Mouse (Mus musculus) hindbrain, embryonic 11.5 days (tissue): ENCODE data around the gene Dennd1c. TPM values are rescaled to one million over a fixed set of nuclear protein-coding genes. Genes with fewer than 3 reads are reported as not detected.

Source experiments
- ATAC-seq: fragments of 200-750 bp; cut with Nextera tagmentation; 2 replicates; pipeline ENCODE4 v1.8.0; 2017; ENCODE audit warnings: mild to moderate bottlenecking, moderate TSS enrichment, moderate library complexity; ENCODE audit not compliant: low FRiP score
- DNase-seq: peaks from one replicate; pipeline ENCODE4 v3.0.0-alpha.2; 2015; ENCODE audit warnings: low spot score
- H3K27ac ChIP-seq: fragments of 300-500 bp; sonication (generic); 2 replicates; pipeline ENCODE4 v1.5.1; 2014; ENCODE audit warnings: mild to moderate bottlenecking, low read depth, low read length
- H3K27me3 ChIP-seq: fragments of 300-500 bp; sonication (generic); 2 replicates; pipeline ENCODE4 v1.6.1; 2014; ENCODE audit warnings: mild to moderate bottlenecking, low read length, moderate library complexity, mixed read lengths; ENCODE audit not compliant: control insufficient read depth, insufficient read depth
- H3K36me3 ChIP-seq: fragments of 300-500 bp; sonication (generic); 2 replicates; pipeline ENCODE4 v1.6.1; 2014; ENCODE audit warnings: mild to moderate bottlenecking, low read length, moderate library complexity, mixed read lengths; ENCODE audit not compliant: control insufficient read depth, insufficient read depth
- H3K4me1 ChIP-seq: fragments of 300-500 bp; sonication (generic); replicated peaks from 2 replicates; pipeline ENCODE4 v1.6.1; 2014; ENCODE audit warnings: low read length, mixed read lengths; ENCODE audit not compliant: control insufficient read depth, insufficient read depth
- H3K4me2 ChIP-seq: fragments of 300-500 bp; sonication (generic); replicated peaks from 2 replicates; pipeline ENCODE4 v1.6.1; 2014; ENCODE audit warnings: mild to moderate bottlenecking, low read depth, low read length
- H3K4me3 ChIP-seq: fragments of 300-500 bp; sonication (generic); 2 replicates; pipeline ENCODE4 v1.5.1; 2014; ENCODE audit warnings: low read depth, low read length
- H3K9ac ChIP-seq: fragments of 300-500 bp; sonication (generic); 2 replicates; pipeline ENCODE4 v1.6.1; 2014; ENCODE audit warnings: low read depth, low read length
- H3K9me3 ChIP-seq: fragments of 300-500 bp; sonication (generic); 2 replicates; pipeline ENCODE4 v1.6.1; 2016; ENCODE audit warnings: low read length; ENCODE audit not compliant: control insufficient read depth
- WGBS: fragments of 180-500 bp; shearing (Covaris S2); extraction: QIAGEN DNeasy Blood & Tissue Kit; methylation state at CpG from one replicate; pipeline ENCODE4 v1.1.7; 2014; 5-methylcytosine and 5-hydroxymethylcytosine counted together
- polyA plus RNA-seq: library from polyadenylated mRNA; unstranded; fragments of >200 nt; fragmentation: Nextera tagmentation; extraction: Ambion mirVana; gene quantifications from 2 replicates; pipeline ENCODE4 v1.2.1, GENCODE M21; 2014

Dennd1c gene
- polyA plus RNA-seq, 1 experiment from 2014 or later = 3.8 TPM

- ATAC-seq (no peak), DNase-seq (peak; percentile 48)
- H3K27me3 ChIP-seq = no peaks in the 10 kb centered on the region
- no peaks in the 10 kb centered on the region for H3K36me3 ChIP-seq
- no peak overlapping the region for H3K27ac ChIP-seq
- no peak overlapping the region for H3K4me3 ChIP-seq
- H3K9ac ChIP-seq = no peak overlapping the region
- H3K4me2 ChIP-seq = no peak overlapping the region
- 6% methylated on average over 10 of the region's 10 CpGs for WGBS
- no peaks in the 10 kb centered on the region for H3K9me3 ChIP-seq
- no peaks in the 10 kb centered on the region for H3K4me1 ChIP-seq
Measured at GRCm38 (mm10) chr17:57099629-57100325, 21.5 kb upstream of the Dennd1c start.

- Histone ChIP-seq H3K36me3 (no peaks in the 10 kb centered on the region), H3K4me2 (no peak overlapping the region), H3K27ac (no peak overlapping the region), H3K4me1 (no peaks in the 10 kb centered on the region), H3K9ac (no peak overlapping the region), H3K9me3 (no peaks in the 10 kb centered on the region), H3K27me3 (no peaks in the 10 kb centered on the region), H3K4me3 (no peak overlapping the region)
- ATAC-seq = no peak
- no peak for DNase-seq
- 84% methylated on average over 5 of the region's 5 CpGs for WGBS
Measured at GRCm38 (mm10) chr17:57098321-57098720, 20.0 kb upstream of the Dennd1c start.

DNA sequence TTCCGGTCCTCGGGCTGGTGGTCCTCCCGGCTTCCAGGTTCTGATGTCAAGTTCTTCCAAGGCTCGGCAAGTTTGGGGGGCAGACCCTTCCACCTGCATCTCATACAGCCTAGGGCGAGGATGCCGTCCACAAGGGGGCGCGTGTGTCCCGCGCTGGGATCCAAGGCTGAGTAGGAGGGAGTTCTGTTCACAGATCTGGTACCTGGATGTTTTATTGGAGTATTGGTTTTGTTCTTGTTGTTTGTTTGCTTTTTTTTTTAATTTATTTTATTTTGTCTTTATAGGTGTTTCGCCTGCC lies 18.3 kb upstream of the Dennd1c start:
- no peaks in the 10 kb centered on the region for H3K9me3 ChIP-seq
- WGBS = under 1% methylated on average over 11 of the region's 11 CpGs
- H3K4me2 ChIP-seq = peak overlapping the region; percentile 9
- no peaks in the 10 kb centered on the region for H3K4me1 ChIP-seq
- no peaks in the 10 kb centered on the region for H3K27me3 ChIP-seq
- H3K9ac ChIP-seq = no peak overlapping the region
- H3K4me3 ChIP-seq = no peak overlapping the region
- H3K27ac ChIP-seq = no peak overlapping the region
- ATAC-seq = peak; percentile 88
- no peaks in the 10 kb centered on the region for H3K36me3 ChIP-seq
- peak; percentile 88 for DNase-seq

DNA sequence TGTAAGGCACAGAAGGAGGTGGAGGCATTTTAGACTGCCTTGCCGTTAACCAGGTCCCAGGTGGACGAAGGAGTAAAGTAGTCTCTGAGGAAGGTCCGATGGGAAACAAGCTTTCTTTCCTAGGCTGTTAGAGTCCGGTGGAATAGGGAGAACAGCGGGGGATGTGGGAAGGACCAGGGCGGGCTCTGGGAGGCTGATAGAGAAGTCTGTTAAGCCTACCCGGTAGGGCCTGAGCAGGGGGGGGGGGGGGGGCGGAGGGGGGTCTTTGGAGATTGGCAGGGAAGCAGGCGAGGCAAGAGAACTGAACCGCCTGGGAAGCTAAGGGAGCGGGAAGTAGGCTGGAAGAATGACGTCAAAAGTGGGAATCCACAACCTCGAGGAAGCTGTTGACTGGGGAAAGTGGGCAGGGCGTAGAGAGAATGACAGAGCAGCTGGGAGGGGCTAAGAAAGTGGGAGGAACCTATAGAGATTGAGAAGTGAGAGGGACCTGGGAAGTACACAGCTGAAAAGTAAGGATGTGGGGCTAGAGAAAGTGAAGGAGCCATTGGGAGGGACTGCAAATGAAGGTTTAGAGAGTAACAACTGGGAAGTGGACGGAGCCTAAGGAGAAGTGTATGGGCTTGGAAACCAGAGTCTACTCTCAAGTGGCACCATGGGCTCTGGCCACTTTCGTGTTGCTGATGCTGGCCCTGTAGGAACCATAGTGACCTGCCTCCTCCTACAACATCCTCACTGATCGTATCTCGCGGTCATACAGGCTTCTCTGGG lies 17.7 kb upstream of the Dennd1c start:
- H3K4me2 ChIP-seq = peak overlapping the region; percentile 9
- no peak overlapping the region for H3K9ac ChIP-seq
- H3K27me3 ChIP-seq = no peaks in the 10 kb centered on the region
- 2% methylated on average over 18 of the region's 19 CpGs for WGBS
- H3K36me3 ChIP-seq = no peaks in the 10 kb centered on the region
- H3K27ac ChIP-seq = no peak overlapping the region
- peak; percentile 72 for ATAC-seq
- H3K4me1 ChIP-seq = no peaks in the 10 kb centered on the region
- H3K9me3 ChIP-seq = no peaks in the 10 kb centered on the region
- DNase-seq = peak; percentile 56
- H3K4me3 ChIP-seq = no peak overlapping the region

- H3K9me3 ChIP-seq = no peaks in the 10 kb centered on the region
- H3K4me3 ChIP-seq = no peak overlapping the region
- no peak for DNase-seq
- ATAC-seq = no peak
- no peak overlapping the region for H3K4me2 ChIP-seq
- H3K27ac ChIP-seq = no peak overlapping the region
- no peaks in the 10 kb centered on the region for H3K36me3 ChIP-seq
- H3K27me3 ChIP-seq = no peaks in the 10 kb centered on the region
- H3K9ac ChIP-seq = no peak overlapping the region
- H3K4me1 ChIP-seq = no peaks in the 10 kb centered on the region
- WGBS = 90% methylated on average over 3 of the region's 3 CpGs
Measured at GRCm38 (mm10) chr17:57094222-57094621, 15.9 kb upstream of the Dennd1c start.

DNA sequence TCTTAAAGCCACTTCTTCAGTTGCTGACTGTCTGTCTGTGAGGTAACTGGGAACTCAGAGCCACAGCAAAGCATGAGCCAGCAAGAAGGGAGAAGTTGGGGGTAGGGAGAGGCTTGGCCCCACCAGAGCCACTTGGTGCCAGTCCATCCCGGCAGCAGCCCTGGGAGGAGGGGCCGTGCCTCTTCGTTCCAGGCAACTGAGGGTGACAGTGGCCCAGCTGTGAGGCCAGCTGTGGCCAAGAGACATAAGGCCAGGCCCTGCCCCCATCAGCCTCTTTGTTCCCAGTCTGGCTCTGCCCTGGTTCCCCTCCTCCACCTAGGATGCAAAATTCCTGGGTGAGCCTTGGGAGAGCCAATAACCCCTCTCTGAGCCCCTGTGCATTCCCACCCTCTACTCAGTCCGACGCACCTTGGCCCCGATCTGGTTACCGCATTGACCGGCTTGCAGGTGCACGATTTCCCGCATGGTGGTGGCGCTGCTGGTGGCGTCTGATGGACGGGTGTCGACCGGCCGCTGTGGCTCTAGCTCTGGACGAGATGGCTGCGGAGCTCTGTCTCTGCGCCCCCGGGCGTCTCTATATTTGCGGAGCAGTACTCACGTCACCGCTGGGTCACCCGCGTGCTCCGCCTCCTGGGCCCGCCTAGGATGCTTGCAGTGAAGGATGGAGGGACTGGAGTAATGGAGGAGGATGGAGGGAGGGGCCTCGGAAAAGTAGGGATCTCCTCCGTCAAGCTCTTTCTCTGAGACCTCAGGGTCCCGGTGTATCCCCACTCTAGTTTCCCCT lies 8.9 kb upstream of the Dennd1c start, which contains the start of gene Tubb4a:
TSS of gene Tubb4a (minus strand) at position 734 of the 784 bp plus-strand sequence.
- DNase-seq = peak; percentile 75
- Histone ChIP-seq H3K9me3 (no peaks in the 10 kb centered on the region), H3K4me2 (peak within 1 kb of the TSS; percentile 66), H3K36me3 (no peaks in the 10 kb centered on the region), H3K9ac (peak within 1 kb of the TSS; percentile 74), H3K4me1 (no peaks in the 10 kb centered on the region), H3K4me3 (peak within 1 kb of the TSS; percentile 47), H3K27ac (peak within 1 kb of the TSS; percentile 82), H3K27me3 (0 out of 2 replicates have a peak, but pooled peaks cover 4% of the 10 kb centered on the region)
- peak; percentile 93 for ATAC-seq
- 1% methylated on average over 31 of the region's 31 CpGs for WGBS

GRCm38 (mm10) chr17:57085970-57086757 lies 7.8 kb upstream of the Dennd1c start:
- ATAC-seq (no peak), DNase-seq (no peak)
- Histone ChIP-seq H3K9me3 (no peaks in the 10 kb centered on the region), H3K4me3 (peak overlapping the region; percentile 47), H3K36me3 (no peaks in the 10 kb centered on the region), H3K9ac (no peak overlapping the region), H3K4me1 (no peaks in the 10 kb centered on the region), H3K4me2 (no peak overlapping the region; the same call in 1 of the 2 replicates), H3K27ac (no peak overlapping the region), H3K27me3 (0 out of 2 replicates have a peak, but pooled peaks cover 4% of the 10 kb centered on the region)
- WGBS = 89% methylated on average over 11 of the region's 11 CpGs

- 0 out of 2 replicates have a peak, but pooled peaks cover 1% of the 10 kb centered on the region for H3K27me3 ChIP-seq
- no peaks in the 10 kb centered on the region for H3K9me3 ChIP-seq
- no peak for DNase-seq
- H3K4me2 ChIP-seq = no peak overlapping the region
- 88% methylated on average over 5 of the region's 5 CpGs for WGBS
- ATAC-seq = no peak
- H3K9ac ChIP-seq = no peak overlapping the region
- H3K4me3 ChIP-seq = no peak overlapping the region
- H3K27ac ChIP-seq = no peak overlapping the region
- H3K36me3 ChIP-seq = no peaks in the 10 kb centered on the region
- no peaks in the 10 kb centered on the region for H3K4me1 ChIP-seq
Measured at GRCm38 (mm10) chr17:57082481-57082880, 4.2 kb upstream of the Dennd1c start.
